8 mouse cellular contexts compared by ENCODE assay signal in genomic region chr14:54152485-54153235, GRCm38 (mm10).
DNase-seq lines count a peak whose midpoint lies in the region; ATAC-seq and TF ChIP-seq lines count a peak whose summit lies in the region.

No protein-coding gene starts in this region.

- H3K27ac ChIP-seq in heart, postnatal 0 days (ENCODE audit: low read depth) = no peak overlapping the region
- no peak overlapping the region for H3K27ac ChIP-seq in small intestine, adult 2 months (ENCODE audit: insufficient read depth, low read depth, low read length)

- peaks cover 3% of the 10 kb centered on the region; the same call in 1 of the 2 replicates for H3K4me1 ChIP-seq in E14TG2a.4 (replicated peaks; ENCODE audit: low read depth, low read length)
- no peaks in the 10 kb centered on the region for H3K4me1 ChIP-seq in heart, postnatal 0 days (ENCODE audit: control insufficient read depth, insufficient read depth)
- H3K4me1 ChIP-seq in lung, adult 2 months (ENCODE audit: control insufficient read depth, insufficient read depth, low read length) = peaks cover 4% of the 10 kb centered on the region
- H3K4me1 ChIP-seq in small intestine, adult 2 months (ENCODE audit: control insufficient read depth, insufficient read depth, insufficient read length, low read length) = no peaks in the 10 kb centered on the region

- H3K9me3 ChIP-seq in E14TG2a.4 (ENCODE audit: low read length) = no peaks in the 10 kb centered on the region
- no peaks in the 10 kb centered on the region for H3K9me3 ChIP-seq in heart, postnatal 0 days (replicated peaks; ENCODE audit: control insufficient read depth, low read length)

- 35% methylated on average over 5 of the region's 6 CpGs for WGBS in heart, postnatal 0 days
- 35% methylated on average over 6 of the region's 6 CpGs for WGBS in lung, adult 2 months
- 38% methylated on average over 6 of the region's 6 CpGs for WGBS in small intestine, adult 2 months

- no peak for TF ChIP-seq POLR2A in lung, adult 2 months (IDR thresholded peaks at IDR 0.05; ENCODE audit: borderline replicate concordance, extremely low read depth, low read depth, low read length)
- TF ChIP-seq POLR2A in small intestine, adult 2 months (IDR thresholded peaks at IDR 0.05; ENCODE audit: low read depth, low read length) = no peak

- peak; percentile 32 for TF ChIP-seq CTCF in E14TG2a.4 (conservative IDR thresholded peaks at IDR 0.05; ENCODE audit: low read length)
- TF ChIP-seq CTCF in heart, postnatal 0 days (IDR thresholded peaks at IDR 0.05; ENCODE audit: low read depth) = peak; percentile 65
- TF ChIP-seq CTCF in lung, adult 2 months (IDR thresholded peaks at IDR 0.05; ENCODE audit: insufficient read depth, low read length) = peak; percentile 56
- peak; percentile 27; the same call in 1 of the 2 replicates for TF ChIP-seq CTCF in small intestine, adult 2 months (IDR thresholded peaks at IDR 0.05; ENCODE audit: extremely low read depth, insufficient read length, insufficient replicate concordance, low read depth, low read length)

- DNase-seq in adipocyte (ENCODE audit: low spot score) = peak; percentile 59
- DNase-seq in embryo, embryonic 10 days (ENCODE audit: low spot score) = peak; percentile 69
- DNase-seq in heart, postnatal 0 days (ENCODE audit: low spot score) = peak; percentile 56
- DNase-seq in layer of hippocampus, adult 18-20 months (ENCODE audit: low spot score in 2 of 2) = peak; percentile 16 to 74
- DNase-seq in lung, adult 2 months = peak; percentile 67
- peak; percentile 47 for DNase-seq in yolk sac, embryonic 10.5 days (ENCODE audit: low spot score)

- H3K4me3 ChIP-seq in E14TG2a.4 (replicated peaks; ENCODE audit: low read length) = no peak overlapping the region
- H3K4me3 ChIP-seq in heart, postnatal 0 days (ENCODE audit: low read depth, low read length) = no peak overlapping the region
- H3K4me3 ChIP-seq in lung, adult 2 months (replicated peaks; ENCODE audit: extremely low read depth, low read depth, low read length) = no peak overlapping the region
- H3K4me3 ChIP-seq in small intestine, adult 2 months (ENCODE audit: low read depth, low read length) = no peak overlapping the region

- no peaks in the 10 kb centered on the region for H3K36me3 ChIP-seq in E14TG2a.4 (ENCODE audit: insufficient read depth, low read length)
- no peaks in the 10 kb centered on the region for H3K36me3 ChIP-seq in heart, postnatal 0 days (replicated peaks; ENCODE audit: control insufficient read depth, insufficient read depth, low read length)
- no peaks in the 10 kb centered on the region for H3K36me3 ChIP-seq in small intestine, adult 2 months (ENCODE audit: control insufficient read depth, insufficient read depth, low read length)

- H3K4me2 ChIP-seq in heart, postnatal 0 days (ENCODE audit: low read depth, low read length) = no peak overlapping the region

- no peak overlapping the region for H3K9ac ChIP-seq in heart, postnatal 0 days (replicated peaks; ENCODE audit: low read depth, low read length)

- no peaks in the 10 kb centered on the region for H3K27me3 ChIP-seq in E14TG2a.4 (ENCODE audit: insufficient read depth, low read length)
- H3K27me3 ChIP-seq in heart, postnatal 0 days (ENCODE audit: control insufficient read depth, insufficient read depth, low read length) = no peaks in the 10 kb centered on the region
- no peaks in the 10 kb centered on the region for H3K27me3 ChIP-seq in small intestine, adult 2 months (ENCODE audit: control insufficient read depth, insufficient read depth, low read length)

- TF ChIP-seq EP300 in heart, postnatal 0 days (IDR thresholded peaks at IDR 0.05; ENCODE audit: low read depth) = no peak

- ATAC-seq in heart, postnatal 0 days (ENCODE audit: insufficient read depth, low read depth) = no peak
